Mouse (Mus musculus) forebrain, embryonic 14.5 days (tissue): ENCODE results near the gene Slc9a1. TPM values are rescaled to one million over a fixed set of nuclear protein-coding genes. Genes with fewer than 3 reads are reported as not detected.

Experiments
- ATAC-seq: fragments of 200-750 bp; cut with Nextera tagmentation; 2 replicates; pipeline ENCODE4 v1.8.0; 2017; ENCODE audit warnings: mild to moderate bottlenecking, moderate library complexity
- DNase-seq: peaks from one replicate; pipeline ENCODE4 v3.0.0-alpha.2; 2015; ENCODE audit warnings: low spot score
- H3K27ac ChIP-seq: fragments of 300-500 bp; sonication (generic); 2 replicates; pipeline ENCODE4 v1.5.1; 2014; ENCODE audit warnings: low read depth, mild to moderate bottlenecking, control low read depth, low read length, moderate library complexity
- H3K27me3 ChIP-seq: fragments of 300-500 bp; sonication (generic); replicated peaks from 2 replicates; pipeline ENCODE4 v1.6.1; 2014; ENCODE audit warnings: low read length, control low read depth, mixed read lengths; ENCODE audit not compliant: control insufficient read depth, insufficient read depth
- H3K36me3 ChIP-seq: fragments of 300-500 bp; sonication (generic); 2 replicates; pipeline ENCODE4 v1.6.1; 2014; ENCODE audit warnings: low read length, control low read depth; ENCODE audit not compliant: control insufficient read depth, insufficient read depth
- H3K4me1 ChIP-seq: fragments of 300-500 bp; sonication (generic); 2 replicates; pipeline ENCODE4 v1.6.1; 2014; ENCODE audit warnings: antibody characterized with exemption, low read length, control low read depth; ENCODE audit not compliant: control insufficient read depth, insufficient read depth
- H3K4me2 ChIP-seq: fragments of 300-500 bp; sonication (generic); 2 replicates; pipeline ENCODE4 v1.6.1; 2014; ENCODE audit warnings: mild to moderate bottlenecking, control low read depth, low read length
- H3K4me3 ChIP-seq: fragments of 300-500 bp; sonication (generic); 2 replicates; pipeline ENCODE4 v1.5.1; 2014; ENCODE audit warnings: low read depth, low read length, control low read depth
- H3K9ac ChIP-seq: fragments of 300-500 bp; sonication (generic); 2 replicates; pipeline ENCODE4 v1.6.1; 2014; ENCODE audit warnings: mild to moderate bottlenecking, low read length, control low read depth, moderate library complexity
- H3K9me3 ChIP-seq: fragments of 300-500 bp; sonication (generic); replicated peaks from 2 replicates; pipeline ENCODE4 v1.6.1; 2016; ENCODE audit warnings: low read length, control low read depth, mixed read lengths; ENCODE audit not compliant: control insufficient read depth
- WGBS: fragments of 180-500 bp; shearing (Covaris S2); extraction: QIAGEN DNeasy Blood & Tissue Kit; methylation state at CpG from one replicate; pipeline ENCODE4 v1.1.7; 2014; 5-methylcytosine and 5-hydroxymethylcytosine counted together
- polyA plus RNA-seq: library from polyadenylated mRNA; unstranded; fragments of >200 nt; fragmentation: Nextera tagmentation; extraction: Ambion mirVana; gene quantifications from 2 replicates; pipeline ENCODE4 v1.2.1, GENCODE M21; 2014

The Slc9a1 gene
- polyA plus RNA-seq, 1 experiment from 2014 or later: 4.4 TPM

GRCm38 (mm10) chr4:133344112-133344511, 25.4 kb upstream of the Slc9a1 start:
- ATAC-seq: no peak
- 6% methylated on average over 4 of the region's 4 CpGs for WGBS
- no peak overlapping the region for H3K4me2 ChIP-seq

GRCm38 (mm10) chr4:133345702-133346101, 23.8 kb upstream of the Slc9a1 start:
- Histone ChIP-seq H3K27me3 (no peaks in the 10 kb centered on the region), H3K9me3 (no peaks in the 10 kb centered on the region), H3K27ac (no peak overlapping the region), H3K36me3 (no peaks in the 10 kb centered on the region), H3K9ac (no peak overlapping the region), H3K4me1 (no peaks in the 10 kb centered on the region), H3K4me3 (no peak overlapping the region), H3K4me2 (no peak overlapping the region)
- WGBS: 87% methylated on average over 6 of the region's 6 CpGs
- ATAC-seq: no peak
- no peak for DNase-seq

More at GRCm38 (mm10) chr4:133344112-133344511, 25.4 kb upstream of the Slc9a1 start:
- Histone ChIP-seq H3K36me3 (no peaks in the 10 kb centered on the region), H3K4me1 (no peaks in the 10 kb centered on the region), H3K9me3 (no peaks in the 10 kb centered on the region), H3K27me3 (no peaks in the 10 kb centered on the region), H3K9ac (no peak overlapping the region), H3K4me3 (no peak overlapping the region), H3K27ac (no peak overlapping the region)
- DNase-seq: peak; percentile 75

GRCm38 (mm10) chr4:133346577-133346976, 22.9 kb upstream of the Slc9a1 start:
- Histone ChIP-seq H3K9ac (no peak overlapping the region), H3K4me2 (no peak overlapping the region), H3K9me3 (no peaks in the 10 kb centered on the region), H3K4me1 (no peaks in the 10 kb centered on the region), H3K27me3 (no peaks in the 10 kb centered on the region), H3K4me3 (no peak overlapping the region), H3K36me3 (no peaks in the 10 kb centered on the region), H3K27ac (no peak overlapping the region)
- DNase-seq (no peak), ATAC-seq (no peak)
- WGBS: 83% methylated on average over 4 of the region's 4 CpGs

GRCm38 (mm10) chr4:133347624-133348023, 21.9 kb upstream of the Slc9a1 start:
- Histone ChIP-seq H3K4me1 (no peaks in the 10 kb centered on the region), H3K36me3 (no peaks in the 10 kb centered on the region), H3K27me3 (no peaks in the 10 kb centered on the region), H3K27ac (no peak overlapping the region), H3K4me2 (no peak overlapping the region), H3K9me3 (no peaks in the 10 kb centered on the region), H3K9ac (no peak overlapping the region), H3K4me3 (no peak overlapping the region)
- DNase-seq: no peak
- 66% methylated on average over 4 of the region's 4 CpGs for WGBS
- no peak for ATAC-seq

- Histone ChIP-seq H3K4me2 (no peak overlapping the region), H3K27me3 (no peaks in the 10 kb centered on the region), H3K4me1 (no peaks in the 10 kb centered on the region), H3K4me3 (no peak overlapping the region), H3K9me3 (no peaks in the 10 kb centered on the region), H3K9ac (no peak overlapping the region), H3K36me3 (no peaks in the 10 kb centered on the region), H3K27ac (no peak overlapping the region)
- no peak for ATAC-seq
- no peak for DNase-seq
- WGBS: 90% methylated on average over 5 of the region's 5 CpGs
These were observed 21.3 kb upstream of the Slc9a1 start for GRCm38 (mm10) chr4:133348051-133348775.

GRCm38 (mm10) chr4:133352797-133353196, 16.7 kb upstream of the Slc9a1 start:
- no peaks in the 10 kb centered on the region for H3K27me3 ChIP-seq
- ATAC-seq (no peak), DNase-seq (no peak)
- 73% methylated on average over 10 of the region's 10 CpGs for WGBS
- no peaks in the 10 kb centered on the region for H3K4me1 ChIP-seq
- no peak overlapping the region for H3K4me3 ChIP-seq
- no peak overlapping the region for H3K27ac ChIP-seq
- no peaks in the 10 kb centered on the region for H3K36me3 ChIP-seq
- H3K9me3 ChIP-seq: no peaks in the 10 kb centered on the region
- H3K4me2 ChIP-seq: no peak overlapping the region
- no peak overlapping the region for H3K9ac ChIP-seq

- Histone ChIP-seq H3K4me2 (no peak within 1 kb of the TSS), H3K4me1 (no peaks in the 10 kb centered on the region), H3K9ac (no peak within 1 kb of the TSS), H3K4me3 (no peak within 1 kb of the TSS), H3K27ac (no peak within 1 kb of the TSS), H3K36me3 (no peaks in the 10 kb centered on the region), H3K9me3 (no peaks in the 10 kb centered on the region), H3K27me3 (no peaks in the 10 kb centered on the region)
- no peak for DNase-seq
- 91% methylated on average over 23 of the region's 23 CpGs for WGBS
- ATAC-seq: no peak
These were observed 15.8 kb upstream of the Slc9a1 start, which contains the start of gene Wdtc1 for GRCm38 (mm10) chr4:133353367-133354365. TSS of gene Wdtc1 (minus strand) at chr4:133353481.

- H3K27me3 ChIP-seq: no peaks in the 10 kb centered on the region
- no peak overlapping the region for H3K27ac ChIP-seq
- no peaks in the 10 kb centered on the region for H3K4me1 ChIP-seq
- no peaks in the 10 kb centered on the region for H3K9me3 ChIP-seq
- DNase-seq (no peak), ATAC-seq (no peak)
- H3K9ac ChIP-seq: no peak overlapping the region
- H3K4me3 ChIP-seq: no peak overlapping the region
- H3K4me2 ChIP-seq: no peak overlapping the region
- no peaks in the 10 kb centered on the region for H3K36me3 ChIP-seq
- WGBS: 88% methylated on average over 6 of the region's 6 CpGs
These were observed 14.9 kb upstream of the Slc9a1 start for GRCm38 (mm10) chr4:133354641-133355040.
